Comparison of ENCODE assay signal across 8 mouse cellular contexts in the genomic region with DNA sequence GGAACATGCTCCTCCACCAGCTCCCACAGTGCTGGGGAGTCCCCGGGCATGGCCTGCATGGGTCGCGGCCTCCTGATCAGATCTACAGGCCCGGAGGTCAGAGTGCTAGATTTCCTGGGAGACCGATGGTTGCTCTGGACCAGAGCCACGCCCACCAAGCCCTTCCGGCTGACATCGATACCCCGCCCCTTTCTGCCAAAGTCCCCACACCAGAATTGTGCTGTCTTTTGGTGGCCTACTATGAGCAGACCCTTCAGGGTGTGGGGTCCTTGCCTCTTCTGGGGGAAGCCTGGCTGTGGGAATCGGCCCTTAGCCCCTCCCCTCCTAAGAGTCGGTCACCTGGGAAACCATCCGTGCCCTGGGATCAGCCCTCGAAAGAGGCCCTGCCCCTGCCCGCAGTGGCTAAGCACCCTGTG. TPM values are rescaled to one million over a fixed set of nuclear protein-coding genes. Genes with fewer than 3 reads are reported as not detected.
DNase-seq lines count a peak whose midpoint lies in the region; ATAC-seq and TF ChIP-seq lines count a peak whose summit lies in the region.

A gene (minus strand): TSS at position 87 of the 416 bp plus-strand sequence.

- peak within 1 kb of the TSS; percentile 8; the same call in 1 of the 2 replicates for H3K4me3 ChIP-seq in heart, postnatal 0 days (ENCODE audit: low read depth, low read length)
- H3K4me3 ChIP-seq in hindbrain, embryonic 16.5 days (ENCODE audit: low read length): no peak within 1 kb of the TSS
- H3K4me3 ChIP-seq in liver, embryonic 13.5 days (replicated peaks): peak within 1 kb of the TSS; percentile 43

- peaks cover 9% of the 10 kb centered on the region for H3K36me3 ChIP-seq in heart, postnatal 0 days (replicated peaks; ENCODE audit: control insufficient read depth, insufficient read depth, low read length)
- H3K36me3 ChIP-seq in hindbrain, embryonic 16.5 days (ENCODE audit: control insufficient read depth, insufficient read depth, low read length): peaks cover 26% of the 10 kb centered on the region
- H3K36me3 ChIP-seq in liver, embryonic 13.5 days: peaks cover 36% of the 10 kb centered on the region

- no peaks in the 10 kb centered on the region for H3K9me3 ChIP-seq in heart, postnatal 0 days (replicated peaks; ENCODE audit: control insufficient read depth, low read length)
- no peaks in the 10 kb centered on the region for H3K9me3 ChIP-seq in hindbrain, embryonic 16.5 days (ENCODE audit: control insufficient read depth, low read length)
- no peaks in the 10 kb centered on the region for H3K9me3 ChIP-seq in liver, embryonic 13.5 days (replicated peaks)

- no peak for TF ChIP-seq CTCF in heart, postnatal 0 days (IDR thresholded peaks at IDR 0.05; ENCODE audit: low read depth)

- intact Hi-C loops in heart, postnatal 14 days (cut with DNase I): no loop called here

- no peak within 1 kb of the TSS; the same call in 1 of the 2 replicates for H3K9ac ChIP-seq in heart, postnatal 0 days (replicated peaks; ENCODE audit: low read depth, low read length)
- 0 out of 2 replicates have a peak within 1 kb of the TSS, but pooled peaks have one; percentile 1 for H3K9ac ChIP-seq in hindbrain, embryonic 16.5 days (ENCODE audit: low read depth, low read length)
- peak within 1 kb of the TSS; percentile 56 for H3K9ac ChIP-seq in liver, embryonic 13.5 days

- no peak for TF ChIP-seq EP300 in heart, postnatal 0 days (IDR thresholded peaks at IDR 0.05; ENCODE audit: low read depth)

- no peak for ATAC-seq in heart, postnatal 0 days (ENCODE audit: insufficient read depth, low read depth)
- no peak for ATAC-seq in hindbrain, embryonic 16.5 days
- ATAC-seq in liver, embryonic 13.5 days (ENCODE audit: low read depth): peak; percentile 52
- ATAC-seq in inflammation-experienced regulatory T-cells, adult 6 months: no peak

- no peak within 1 kb of the TSS for H3K27ac ChIP-seq in heart, postnatal 0 days (ENCODE audit: low read depth)
- H3K27ac ChIP-seq in hindbrain, embryonic 16.5 days (ENCODE audit: low read depth, low read length): no peak within 1 kb of the TSS
- peak within 1 kb of the TSS; percentile 80 for H3K27ac ChIP-seq in liver, embryonic 13.5 days

- H3K4me1 ChIP-seq in heart, postnatal 0 days (ENCODE audit: control insufficient read depth, insufficient read depth): peaks cover 4% of the 10 kb centered on the region; the same call in 1 of the 2 replicates
- peaks cover 5% of the 10 kb centered on the region; the same call in 1 of the 2 replicates for H3K4me1 ChIP-seq in hindbrain, embryonic 16.5 days (ENCODE audit: control insufficient read depth, insufficient read depth, low read depth, low read length)
- peaks cover 59% of the 10 kb centered on the region for H3K4me1 ChIP-seq in liver, embryonic 13.5 days (replicated peaks)

- 9% methylated on average over 14 of the region's 14 CpGs for WGBS in heart, postnatal 0 days
- 9% methylated on average over 14 of the region's 14 CpGs for WGBS in hindbrain, embryonic 16.5 days
- WGBS in liver, embryonic 13.5 days (ENCODE audit: insufficient replicate concordance): 17% methylated on average over 14 of the region's 14 CpGs

- H3K27me3 ChIP-seq in heart, postnatal 0 days (ENCODE audit: control insufficient read depth, insufficient read depth, low read length): peaks cover 8% of the 10 kb centered on the region; the same call in 1 of the 2 replicates
- H3K27me3 ChIP-seq in hindbrain, embryonic 16.5 days (replicated peaks; ENCODE audit: control insufficient read depth, insufficient read depth, low read length): no peaks in the 10 kb centered on the region
- H3K27me3 ChIP-seq in liver, embryonic 13.5 days: peaks cover 6% of the 10 kb centered on the region

- H3K4me2 ChIP-seq in heart, postnatal 0 days (ENCODE audit: low read depth, low read length): peak within 1 kb of the TSS; percentile 47
- H3K4me2 ChIP-seq in hindbrain, embryonic 16.5 days (ENCODE audit: low read length): peak within 1 kb of the TSS; percentile 20
- H3K4me2 ChIP-seq in liver, embryonic 13.5 days: peak within 1 kb of the TSS; percentile 65

- DNase-seq in heart, postnatal 0 days (ENCODE audit: low spot score): no peak
- DNase-seq in heart, postnatal 14 days: no peak
- peak; percentile 57 for DNase-seq in liver, embryonic 13.5 days
- peak; percentile 56 for DNase-seq in retina, postnatal 1 day
- DNase-seq in cerebellum, adult 18-20 months: no peak
- no peak for DNase-seq in cerebellum, postnatal 36 days

RNA-seq across cellular contexts. Expression of the gene that starts here (rescaled TPM):
- total RNA-seq in heart, postnatal 0 days (2014; rRNA removed; ENCODE audit: low replicate concordance): 1.4 and 1.6 TPM in 2 replicates
- polyA plus RNA-seq in heart, postnatal 0 days (2015; fragmentation: Nextera tagmentation; extraction: Ambion mirVana): 0.27 and 0.45 TPM in 2 replicates
- under 1 TPM; 0.39 to 0.45 TPM for total RNA-seq in heart, postnatal 14 days (2021)
- polyA plus RNA-seq in hindbrain, embryonic 16.5 days (2015; fragmentation: Nextera tagmentation; extraction: Ambion mirVana): 2.1 and 2.2 TPM in 2 replicates
- polyA plus RNA-seq in liver, embryonic 13.5 days (2015; fragmentation: Nextera tagmentation; extraction: Ambion mirVana): 1.0 and 1.1 TPM in 2 replicates
- polyA plus RNA-seq in inflammation-experienced regulatory T-cells, adult 6 months (2017; shearing (Covaris generic)): not detected

Comparison
In these comparisons a context has a peak if more than half of its experiments do, and no peak if none do; other contexts are left out.
1. DNase-seq: peak in liver, embryonic 13.5 days (single experiment) and retina, postnatal 1 day (single experiment); none in heart, postnatal 0 days (single experiment), heart, postnatal 14 days (0 of 2), cerebellum, adult 18-20 months (0 of 2) and cerebellum, postnatal 36 days (0 of 2).
2. Peak in every context shown above with its lines, with median percentiles within 50 percentile points of each other: H3K4me2 ChIP-seq.